Mouse (Mus musculus) MEL (cell line): ENCODE data around the gene Gtf2ird1.

ENCODE experiments used
- CTCF ChIP-seq, 3 experiments: IDR thresholded peaks in 2 of 3; conservative IDR thresholded peaks in 1 of 3; 2 replicates each; pipeline ENCODE4 v1.5.1; 2011 to 2012; ENCODE audit warnings: low read length in 3 of 3, low read depth in 2 of 3, mild to moderate bottlenecking in 2 of 3, improper control_type of control experiment in 1 of 3, inconsistent platforms in 1 of 3, mixed read lengths in 1 of 3, moderate library complexity in 1 of 3; ENCODE audit not compliant: control insufficient read depth in 1 of 3, insufficient read depth in 1 of 3, poor library complexity in 1 of 3, severe bottlenecking in 1 of 3
- GATA1 ChIP-seq: IDR thresholded peaks from 2 replicates; pipeline ENCODE4 v1.6.1; 2011; ENCODE audit warnings: low read depth, low read length, improper control_type of control experiment
- SIN3A ChIP-seq: IDR thresholded peaks from 2 replicates; pipeline ENCODE4 v1.6.1; 2012; ENCODE audit warnings: low read length, improper control_type of control experiment, inconsistent platforms
- TCF12 ChIP-seq: IDR thresholded peaks from 2 replicates; pipeline ENCODE4 v1.6.1; 2014; ENCODE audit warnings: low read depth, mild to moderate bottlenecking, inconsistent platforms, low read length, improper control_type of control experiment, moderate library complexity

GRCm38 (mm10) chr5:134353117-134353516, 103.4 kb downstream of the Gtf2ird1 start:
- TF ChIP-seq SIN3A: no peak
- TF ChIP-seq GATA1: no peak
- TF ChIP-seq TCF12: no peak
- no peak for TF ChIP-seq CTCF (IDR thresholded peaks at IDR 0.05 in 2 of 3, conservative IDR thresholded peaks at IDR 0.05 in 1 of 3; ENCODE audit: control insufficient read depth in 1 of 3, insufficient read depth in 1 of 3, low read depth in 2 of 3, low read length in 3 of 3, poor library complexity in 1 of 3, severe bottlenecking in 1 of 3)
